Mouse (Mus musculus): Measurements from ENCODE around the gene Uqcc2. TPM values are rescaled to one million over a fixed set of nuclear protein-coding genes. Genes with fewer than 3 reads are reported as not detected.

Uqcc2 gene
- polyA plus RNA-seq, 1 experiment, result 165 TPM

- 87% methylated on average over 6 of the region's 6 CpGs for WGBS
- no peak for DNase-seq (ENCODE audit: low read depth, low spot score)
Measured at GRCm38 (mm10) chr17:27158439-27158838, 24.7 kb upstream of the Uqcc2 start.

GRCm38 (mm10) chr17:27155752-27156151 lies 22.0 kb upstream of the Uqcc2 start:
- 87% methylated on average over 8 of the region's 8 CpGs for WGBS
- DNase-seq (ENCODE audit: low read depth, low spot score), result no peak

DNA sequence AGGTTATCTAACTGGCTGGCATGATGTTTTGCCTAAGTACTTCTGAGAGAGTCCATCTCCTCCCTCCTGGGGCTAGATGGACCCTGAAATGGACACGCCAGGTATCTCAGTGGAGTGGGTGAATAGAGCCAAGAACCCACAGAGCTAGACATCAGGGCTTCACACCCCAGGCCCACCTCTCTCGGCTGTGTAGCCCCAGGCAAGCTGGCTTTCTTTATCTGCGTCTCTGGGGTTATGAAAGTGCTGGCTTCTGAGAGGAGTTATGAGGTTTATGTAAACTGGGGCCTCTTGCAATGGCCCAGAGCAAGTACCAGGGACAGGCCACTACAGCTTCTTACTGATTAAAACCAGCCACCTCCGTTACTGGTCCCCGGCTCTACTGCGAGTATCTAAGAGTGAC lies 21.2 kb upstream of the Uqcc2 start:
- 78% methylated on average over 6 of the region's 6 CpGs for WGBS

GRCm38 (mm10) chr17:27154256-27154655 lies 20.5 kb upstream of the Uqcc2 start:
- whole genome bisulfite sequencing, result 81% methylated on average over 14 of the region's 14 CpGs
- no peak for DNase-seq (ENCODE audit: low read depth, low spot score)

More for the DNA sequence above, 21.2 kb upstream of the Uqcc2 start:
- no peak for DNase-seq (ENCODE audit: low read depth, low spot score)

DNA sequence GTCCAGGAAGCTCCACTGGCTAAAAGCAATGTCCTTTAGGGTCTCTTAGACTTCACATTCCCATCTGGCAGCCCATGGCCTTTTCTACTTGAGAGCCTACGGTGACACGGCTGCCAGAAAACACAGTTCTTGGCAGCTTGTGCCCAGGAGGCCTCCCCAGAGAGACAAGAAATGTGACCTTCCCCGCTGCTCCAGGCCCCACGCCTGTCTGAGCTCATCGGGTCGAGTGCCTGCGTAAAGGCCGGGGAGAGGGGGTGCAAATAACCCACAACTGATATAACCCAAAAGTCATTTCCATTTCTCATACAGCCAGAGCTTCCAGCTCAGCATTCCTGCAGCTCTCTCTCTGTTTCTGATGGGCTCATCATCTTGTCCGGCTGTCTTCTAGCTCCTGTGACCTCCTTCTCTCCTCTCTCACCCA lies 20.1 kb upstream of the Uqcc2 start:
- no peak for DNase-seq (ENCODE audit: low read depth, low spot score)
- WGBS, result 37% methylated on average over 9 of the region's 9 CpGs

GRCm38 (mm10) chr17:27152976-27153723 lies 19.4 kb upstream of the Uqcc2 start:
- DNase-seq (ENCODE audit: low read depth, low spot score), result no peak
- whole genome bisulfite sequencing, result 31% methylated on average over 8 of the region's 8 CpGs

GRCm38 (mm10) chr17:27151411-27151810 lies 17.7 kb upstream of the Uqcc2 start:
- no peak for DNase-seq (ENCODE audit: low read depth, low spot score)
- 70% methylated on average over 8 of the region's 8 CpGs for WGBS

- no peak for DNase-seq (ENCODE audit: low read depth, low spot score)
- WGBS, result 71% methylated on average over 7 of the region's 7 CpGs
Measured at GRCm38 (mm10) chr17:27150871-27151270, 17.2 kb upstream of the Uqcc2 start.

GRCm38 (mm10) chr17:27146323-27146923 lies 12.7 kb upstream of the Uqcc2 start:
- 9% methylated on average over 8 of the region's 8 CpGs for WGBS

DNA sequence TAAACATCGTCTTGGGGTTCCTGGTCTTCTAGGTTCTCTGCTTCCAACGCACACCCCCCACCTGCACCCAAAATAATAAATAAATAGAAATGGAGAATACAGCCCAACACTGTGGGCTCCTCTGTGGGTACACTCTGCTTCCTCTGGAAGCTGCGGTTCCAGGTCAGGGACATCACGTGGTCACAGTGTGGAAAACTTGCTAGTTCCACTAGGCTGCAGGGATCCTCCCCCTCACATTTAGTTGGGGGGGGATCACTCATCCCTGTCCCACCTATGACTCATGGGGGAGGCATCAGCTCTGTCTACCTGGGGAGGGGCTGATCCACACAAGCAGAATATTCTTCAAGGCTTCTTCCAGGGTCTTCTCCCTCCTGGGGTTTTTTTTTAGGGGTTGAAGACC lies 10.4 kb upstream of the Uqcc2 start:
- WGBS, result 65% methylated on average over 4 of the region's 4 CpGs

More at GRCm38 (mm10) chr17:27146323-27146923, 12.7 kb upstream of the Uqcc2 start:
- no peak for DNase-seq (ENCODE audit: low read depth, low spot score)

GRCm38 (mm10) chr17:27141971-27142450 lies 8.3 kb upstream of the Uqcc2 start:
- no peak for DNase-seq (ENCODE audit: low read depth, low spot score)
- WGBS, result 13% methylated on average over 10 of the region's 10 CpGs

More for the DNA sequence above, 10.4 kb upstream of the Uqcc2 start:
- DNase-seq (ENCODE audit: low read depth, low spot score), result no peak

- WGBS, result 70% methylated on average over 9 of the region's 9 CpGs
- DNase-seq (ENCODE audit: low read depth, low spot score), result no peak
Measured at GRCm38 (mm10) chr17:27140262-27140661, 6.5 kb upstream of the Uqcc2 start.

DNA sequence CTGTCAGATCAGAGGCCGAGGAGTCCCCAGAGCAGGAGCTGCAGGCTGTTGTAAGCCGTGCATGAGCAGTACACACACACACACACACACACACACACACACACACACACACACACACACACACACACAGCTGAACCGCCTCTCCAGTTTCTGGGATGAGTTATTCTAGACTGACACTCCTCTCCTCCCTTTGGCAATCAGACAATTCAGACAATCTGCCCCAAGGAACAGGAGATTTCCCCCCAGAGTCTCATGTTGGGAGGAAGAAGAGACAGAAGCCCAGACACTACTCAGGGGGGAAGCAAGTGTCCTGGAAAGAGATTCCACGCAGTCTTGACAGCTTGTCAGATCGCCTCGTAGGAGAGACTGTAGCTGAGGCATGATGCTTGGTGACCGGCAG lies 5.6 kb upstream of the Uqcc2 start:
- no peak for DNase-seq (ENCODE audit: low read depth, low spot score)
- WGBS, result 64% methylated on average over 7 of the region's 7 CpGs

DNA sequence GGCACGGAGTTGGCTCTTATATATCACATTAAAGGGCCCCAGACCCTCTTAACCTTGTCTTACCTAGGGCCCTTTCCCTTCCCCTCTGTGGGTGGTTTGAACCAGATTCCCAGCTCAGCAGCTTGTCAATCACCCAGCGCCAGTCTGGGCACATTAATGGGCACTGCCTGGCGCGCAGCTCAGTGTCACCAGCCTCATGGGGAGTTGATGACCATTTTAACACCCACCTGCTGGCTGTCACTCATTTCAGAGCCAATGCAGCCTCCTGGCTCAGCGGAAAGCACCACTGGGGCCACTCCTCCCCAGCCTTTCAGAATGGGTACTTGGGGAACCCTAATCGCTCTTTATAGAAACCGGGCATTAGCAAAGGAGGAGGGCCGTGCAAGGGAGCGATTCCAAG lies 4.7 kb upstream of the Uqcc2 start:
- 83% methylated on average over 9 of the region's 9 CpGs for WGBS
- no peak for DNase-seq (ENCODE audit: low read depth, low spot score)

DNA sequence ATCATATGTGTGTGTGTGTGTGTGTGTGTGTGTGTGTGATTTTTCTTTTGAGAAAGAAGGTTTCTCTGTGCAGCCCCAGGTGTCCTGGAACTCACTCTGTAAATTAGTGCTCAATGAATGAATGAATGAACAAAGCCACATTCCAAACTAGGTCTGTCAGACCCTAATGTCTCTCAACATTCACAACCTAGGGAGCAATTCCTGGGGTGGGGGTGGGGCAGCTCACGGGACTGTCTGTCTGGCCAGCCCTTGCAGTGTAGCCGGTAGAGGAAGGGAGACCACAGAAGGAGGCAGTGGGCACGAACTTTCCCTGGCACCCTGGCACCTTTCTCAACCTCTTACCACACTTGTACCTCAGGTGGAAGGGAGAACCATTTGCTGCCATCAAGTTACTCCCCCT lies 999 bp upstream of the Uqcc2 start:
- no peak for DNase-seq (ENCODE audit: low read depth, low spot score)
- 28% methylated on average over 3 of the region's 3 CpGs for WGBS

GRCm38 (mm10) chr17:27134187-27134586 lies 471 bp upstream of the Uqcc2 start:
- no peak for DNase-seq (ENCODE audit: low read depth, low spot score)
- WGBS, result 25% methylated on average over 9 of the region's 9 CpGs

GRCm38 (mm10) chr17:27132238-27132637 lies 1.5 kb downstream of the Uqcc2 start:
- 89% methylated on average over 10 of the region's 10 CpGs for WGBS
- DNase-seq (ENCODE audit: low read depth, low spot score), result no peak

DNA sequence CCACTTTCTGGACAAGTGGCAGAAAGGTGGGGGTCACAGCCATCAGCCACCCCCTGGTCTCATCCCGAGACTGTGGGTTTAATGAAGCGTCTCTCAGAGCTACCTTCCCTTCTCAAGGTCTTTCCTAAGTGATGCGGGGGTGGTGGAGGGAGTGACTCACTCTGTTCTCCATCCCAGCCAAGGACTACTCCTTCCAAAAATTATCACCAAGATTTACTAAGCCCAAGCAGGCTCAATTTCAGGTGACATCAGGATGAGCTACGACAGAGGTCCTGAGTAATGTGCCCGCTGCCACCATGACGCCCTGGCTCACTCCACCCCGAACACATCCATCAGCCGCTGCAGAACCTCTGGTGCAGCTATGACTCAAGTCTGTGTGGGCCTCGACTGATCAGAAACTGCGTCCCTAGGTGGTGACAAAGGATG lies 2.5 kb downstream of the Uqcc2 start:
- no peak for DNase-seq (ENCODE audit: low read depth, low spot score)
- 90% methylated on average over 10 of the region's 10 CpGs for whole genome bisulfite sequencing

DNA sequence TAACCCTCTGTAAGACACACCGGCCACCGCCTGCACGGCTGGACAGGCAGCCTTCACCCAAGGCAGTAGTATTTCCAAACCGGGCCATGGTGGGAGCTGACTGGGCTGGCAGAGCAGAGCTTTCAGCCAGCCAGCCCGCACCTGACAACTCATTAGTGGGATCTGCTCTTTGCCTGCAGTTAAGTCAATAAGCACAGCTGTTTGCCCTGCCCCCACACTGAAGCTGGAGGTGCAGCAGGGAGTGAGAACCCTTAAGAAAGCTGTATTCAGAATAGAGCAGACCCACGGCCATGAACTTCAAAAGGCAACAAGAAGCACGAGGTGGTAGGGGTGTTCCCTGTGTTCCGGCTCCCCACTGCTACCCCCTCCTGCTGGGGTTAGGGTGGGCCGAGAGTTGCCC lies 3.5 kb downstream of the Uqcc2 start:
- no peak for DNase-seq (ENCODE audit: low read depth, low spot score)
- 57% methylated on average over 9 of the region's 9 CpGs for WGBS

DNA sequence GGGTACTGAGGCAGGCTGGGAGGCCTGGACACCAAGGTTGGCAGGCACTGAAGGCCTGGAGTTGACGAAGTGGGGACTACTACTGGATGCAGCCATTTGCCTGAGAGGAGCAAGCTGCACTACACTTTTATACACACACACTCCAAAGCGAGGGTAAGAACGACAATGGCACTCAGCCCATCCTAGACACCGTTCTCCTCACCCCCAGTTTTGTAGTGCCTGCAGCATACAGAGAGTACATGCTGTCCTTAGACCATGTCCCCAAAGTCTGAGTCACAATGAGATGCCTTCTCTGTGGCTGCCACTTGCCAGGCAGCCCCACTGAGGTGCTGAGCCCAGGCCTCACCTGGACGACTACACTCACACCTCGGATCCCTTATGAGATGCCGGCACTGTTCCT lies 3.9 kb downstream of the Uqcc2 start:
- 77% methylated on average over 7 of the region's 7 CpGs for WGBS
- DNase-seq (ENCODE audit: low read depth, low spot score), result no peak

- 63% methylated on average over 13 of the region's 13 CpGs for WGBS
- DNase-seq (ENCODE audit: low read depth, low spot score), result no peak
Measured at GRCm38 (mm10) chr17:27129291-27129690, 4.4 kb downstream of the Uqcc2 start.
